Mouse (Mus musculus) forebrain, embryonic 14.5 days (tissue): ENCODE results near the gene Gstp2. TPM values are rescaled to one million over a fixed set of nuclear protein-coding genes. Genes with fewer than 3 reads are reported as not detected.
A peak's percentile ranks its signal among the peaks of the same experiment; 100 is the strongest.

ENCODE experiments used
- ATAC-seq: fragments of 200-750 bp; cut with Nextera tagmentation; 2 replicates; pipeline ENCODE4 v1.8.0; 2017; ENCODE audit warnings: mild to moderate bottlenecking, moderate library complexity
- DNase-seq: peaks from one replicate; pipeline ENCODE4 v3.0.0-alpha.2; 2015; ENCODE audit warnings: low spot score
- H3K27ac ChIP-seq: fragments of 300-500 bp; sonication (generic); 2 replicates; pipeline ENCODE4 v1.5.1; 2014; ENCODE audit warnings: low read depth, mild to moderate bottlenecking, control low read depth, low read length, moderate library complexity
- H3K27me3 ChIP-seq: fragments of 300-500 bp; sonication (generic); replicated peaks from 2 replicates; pipeline ENCODE4 v1.6.1; 2014; ENCODE audit warnings: low read length, control low read depth, mixed read lengths; ENCODE audit not compliant: control insufficient read depth, insufficient read depth
- H3K36me3 ChIP-seq: fragments of 300-500 bp; sonication (generic); 2 replicates; pipeline ENCODE4 v1.6.1; 2014; ENCODE audit warnings: low read length, control low read depth; ENCODE audit not compliant: control insufficient read depth, insufficient read depth
- H3K4me1 ChIP-seq: fragments of 300-500 bp; sonication (generic); 2 replicates; pipeline ENCODE4 v1.6.1; 2014; ENCODE audit warnings: antibody characterized with exemption, low read length, control low read depth; ENCODE audit not compliant: control insufficient read depth, insufficient read depth
- H3K4me2 ChIP-seq: fragments of 300-500 bp; sonication (generic); 2 replicates; pipeline ENCODE4 v1.6.1; 2014; ENCODE audit warnings: mild to moderate bottlenecking, control low read depth, low read length
- H3K4me3 ChIP-seq: fragments of 300-500 bp; sonication (generic); 2 replicates; pipeline ENCODE4 v1.5.1; 2014; ENCODE audit warnings: low read depth, low read length, control low read depth
- H3K9ac ChIP-seq: fragments of 300-500 bp; sonication (generic); 2 replicates; pipeline ENCODE4 v1.6.1; 2014; ENCODE audit warnings: mild to moderate bottlenecking, low read length, control low read depth, moderate library complexity
- H3K9me3 ChIP-seq: fragments of 300-500 bp; sonication (generic); replicated peaks from 2 replicates; pipeline ENCODE4 v1.6.1; 2016; ENCODE audit warnings: low read length, control low read depth, mixed read lengths; ENCODE audit not compliant: control insufficient read depth
- WGBS: fragments of 180-500 bp; shearing (Covaris S2); extraction: QIAGEN DNeasy Blood & Tissue Kit; methylation state at CpG from one replicate; pipeline ENCODE4 v1.1.7; 2014; 5-methylcytosine and 5-hydroxymethylcytosine counted together
- polyA plus RNA-seq: library from polyadenylated mRNA; unstranded; fragments of >200 nt; fragmentation: Nextera tagmentation; extraction: Ambion mirVana; gene quantifications from 2 replicates; pipeline ENCODE4 v1.2.1, GENCODE M21; 2014

Gene Gstp2
- polyA plus RNA-seq, 1 experiment from 2014 or later: 1.2 TPM

- no peak for ATAC-seq
- 75% methylated on average over 3 of the region's 3 CpGs for WGBS
- no peak overlapping the region for H3K4me2 ChIP-seq
These were observed 12.5 kb downstream of the Gstp2 start for GRCm38 (mm10) chr19:4033298-4033697.

DNA sequence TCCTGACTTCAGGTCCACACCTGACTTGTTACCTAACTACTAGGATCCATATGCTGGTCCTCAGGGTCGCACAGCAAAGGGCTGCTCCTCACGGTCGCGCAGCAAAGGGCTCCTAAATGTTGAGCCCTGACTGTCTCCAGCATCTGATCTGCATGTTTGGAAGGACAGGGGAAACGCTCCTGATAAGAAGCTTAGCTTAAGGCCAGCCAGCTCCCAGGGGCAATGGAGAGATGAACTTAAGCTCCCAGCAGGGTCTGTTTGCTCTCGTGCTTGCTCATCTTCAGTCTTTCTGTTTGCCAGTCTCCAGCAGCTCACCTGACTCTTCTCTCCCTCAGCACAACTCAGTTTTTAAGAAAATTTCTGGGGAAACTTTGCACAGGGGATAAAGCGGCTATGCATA is 13.2 kb downstream of the Gstp2 start:
- Histone ChIP-seq H3K27me3 (no peaks in the 10 kb centered on the region), H3K4me2 (no peak overlapping the region), H3K36me3 (0 out of 2 replicates have a peak, but pooled peaks cover 2% of the 10 kb centered on the region), H3K4me3 (no peak overlapping the region), H3K9me3 (no peaks in the 10 kb centered on the region), H3K9ac (no peak overlapping the region), H3K4me1 (peaks cover 2% of the 10 kb centered on the region; the same call in 1 of the 2 replicates), H3K27ac (no peak overlapping the region)
- WGBS: 54% methylated on average over 7 of the region's 7 CpGs
- DNase-seq (no peak), ATAC-seq (no peak)

More at GRCm38 (mm10) chr19:4033298-4033697, 12.5 kb downstream of the Gstp2 start:
- H3K9ac ChIP-seq: no peak overlapping the region
- no peaks in the 10 kb centered on the region for H3K9me3 ChIP-seq
- no peak overlapping the region for H3K4me3 ChIP-seq
- H3K4me1 ChIP-seq: peaks cover 2% of the 10 kb centered on the region; the same call in 1 of the 2 replicates
- no peaks in the 10 kb centered on the region for H3K27me3 ChIP-seq
- 0 out of 2 replicates have a peak, but pooled peaks cover 2% of the 10 kb centered on the region for H3K36me3 ChIP-seq
- DNase-seq: no peak
- no peak overlapping the region for H3K27ac ChIP-seq

- no peak for DNase-seq
These were observed 18.2 kb downstream of the Gstp2 start for GRCm38 (mm10) chr19:4027576-4027975.

DNA sequence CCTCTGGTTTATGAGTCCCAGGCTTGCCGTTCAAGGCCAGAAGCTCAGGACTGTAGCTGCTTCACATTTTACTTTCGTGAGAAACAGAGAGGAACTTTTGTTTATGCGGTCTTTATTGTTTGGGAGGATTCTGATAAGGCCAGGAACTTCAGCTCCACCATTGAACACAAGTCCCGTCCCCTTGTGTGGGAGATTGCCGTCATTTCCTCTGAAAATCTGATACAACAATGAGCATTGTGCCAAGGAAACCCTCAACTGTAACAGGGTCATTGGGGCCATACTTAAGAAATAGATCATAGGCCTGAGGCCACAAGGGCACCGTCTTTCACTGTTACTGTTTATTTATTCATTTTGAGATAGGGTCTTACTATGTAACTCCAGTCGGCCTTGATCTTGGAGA is 22.6 kb downstream of the Gstp2 start:
- DNase-seq (no peak), ATAC-seq (no peak)
- no peak overlapping the region for H3K27ac ChIP-seq
- H3K9me3 ChIP-seq: no peaks in the 10 kb centered on the region
- H3K4me2 ChIP-seq: no peak overlapping the region
- 85% methylated on average over 7 of the region's 7 CpGs for WGBS
- H3K36me3 ChIP-seq: no peaks in the 10 kb centered on the region
- H3K4me3 ChIP-seq: no peak overlapping the region
- no peaks in the 10 kb centered on the region for H3K4me1 ChIP-seq
- no peaks in the 10 kb centered on the region for H3K27me3 ChIP-seq
- no peak overlapping the region for H3K9ac ChIP-seq

More at GRCm38 (mm10) chr19:4027576-4027975, 18.2 kb downstream of the Gstp2 start:
- no peaks in the 10 kb centered on the region for H3K27me3 ChIP-seq
- H3K9me3 ChIP-seq: no peaks in the 10 kb centered on the region
- no peak for ATAC-seq
- no peak overlapping the region for H3K4me3 ChIP-seq
- no peak overlapping the region for H3K4me2 ChIP-seq
- H3K36me3 ChIP-seq: no peaks in the 10 kb centered on the region
- no peak overlapping the region for H3K9ac ChIP-seq
- H3K27ac ChIP-seq: no peak overlapping the region
- H3K4me1 ChIP-seq: no peaks in the 10 kb centered on the region

- no peak overlapping the region for H3K27ac ChIP-seq
- DNase-seq (peak; percentile 87), ATAC-seq (peak; percentile 66; the same call in 1 of the 2 replicates)
- H3K4me1 ChIP-seq: no peaks in the 10 kb centered on the region
- no peak overlapping the region for H3K9ac ChIP-seq
- H3K4me2 ChIP-seq: no peak overlapping the region
- no peaks in the 10 kb centered on the region for H3K27me3 ChIP-seq
- 26% methylated on average over 18 of the region's 18 CpGs for WGBS
- no peaks in the 10 kb centered on the region for H3K9me3 ChIP-seq
- no peak overlapping the region for H3K4me3 ChIP-seq
- no peaks in the 10 kb centered on the region for H3K36me3 ChIP-seq
These were observed 26.9 kb downstream of the Gstp2 start for GRCm38 (mm10) chr19:4018743-4019583.

DNA sequence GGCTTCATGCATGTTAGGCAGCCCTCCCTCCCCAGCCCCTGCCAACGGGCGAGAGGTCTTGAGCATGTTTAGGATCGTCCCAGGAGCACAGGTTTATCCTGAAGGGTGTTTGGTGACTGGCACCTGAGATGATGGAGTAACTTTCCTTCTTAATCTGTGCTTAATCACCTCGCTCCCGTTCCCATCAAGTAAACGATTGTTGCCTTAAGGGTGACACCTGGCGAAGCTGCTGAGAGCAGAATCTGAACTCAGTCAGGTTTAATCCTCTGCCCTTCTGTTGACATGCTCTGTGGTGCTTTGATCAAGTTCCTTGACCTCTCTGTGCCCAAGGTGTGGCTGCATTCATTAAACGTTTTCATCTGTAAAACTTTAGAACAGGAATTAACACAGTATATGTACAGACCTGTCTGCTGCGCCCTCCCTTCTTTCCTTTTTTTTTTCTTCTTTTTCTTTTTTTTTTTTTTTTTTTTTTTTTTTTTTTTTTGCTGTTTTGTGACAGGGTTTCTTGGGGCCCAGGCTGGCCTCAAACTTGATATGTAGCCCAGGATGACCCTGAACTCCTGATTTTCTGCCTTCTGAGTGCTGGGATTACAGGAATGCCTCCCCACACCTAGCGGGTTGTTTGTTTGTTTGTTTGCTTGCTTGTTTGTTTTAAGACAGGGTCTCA is 27.8 kb downstream of the Gstp2 start:
- H3K27ac ChIP-seq: no peak overlapping the region
- DNase-seq (no peak), ATAC-seq (no peak)
- no peaks in the 10 kb centered on the region for H3K9me3 ChIP-seq
- H3K9ac ChIP-seq: no peak overlapping the region
- H3K4me1 ChIP-seq: no peaks in the 10 kb centered on the region
- no peaks in the 10 kb centered on the region for H3K27me3 ChIP-seq
- no peaks in the 10 kb centered on the region for H3K36me3 ChIP-seq
- H3K4me3 ChIP-seq: no peak overlapping the region
- H3K4me2 ChIP-seq: no peak overlapping the region
- WGBS: 66% methylated on average over 10 of the region's 10 CpGs

DNA sequence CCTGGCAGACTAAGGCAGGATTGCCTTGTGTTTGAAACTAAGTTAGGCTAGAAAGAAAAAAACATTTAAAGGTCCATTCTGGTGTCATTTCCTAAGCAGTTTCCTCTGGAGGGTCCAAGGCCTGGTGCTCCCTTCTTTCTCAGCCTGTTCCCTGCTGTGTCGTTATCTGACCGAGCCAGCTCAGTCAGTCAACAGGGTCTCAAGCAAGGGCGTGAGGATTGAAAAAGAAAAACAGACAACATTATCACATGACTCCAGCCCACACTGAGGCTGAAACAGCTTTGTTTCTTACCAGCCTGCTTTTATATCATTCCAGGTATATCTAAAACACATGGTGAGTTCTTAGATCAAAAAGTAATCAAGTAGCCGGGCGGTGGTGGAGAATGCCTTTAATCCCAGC is 30.2 kb downstream of the Gstp2 start:
- no peaks in the 10 kb centered on the region; the same call in 1 of the 2 replicates for H3K4me1 ChIP-seq
- no peak for DNase-seq
- peaks cover 5% of the 10 kb centered on the region; the same call in 1 of the 2 replicates for H3K36me3 ChIP-seq
- H3K27ac ChIP-seq: no peak overlapping the region
- no peaks in the 10 kb centered on the region for H3K9me3 ChIP-seq
- H3K4me3 ChIP-seq: no peak overlapping the region
- H3K9ac ChIP-seq: no peak overlapping the region
- H3K4me2 ChIP-seq: no peak overlapping the region
- ATAC-seq: no peak
- no peaks in the 10 kb centered on the region for H3K27me3 ChIP-seq
- 62% methylated on average over 5 of the region's 5 CpGs for WGBS

- no peaks in the 10 kb centered on the region for H3K27me3 ChIP-seq
- no peak for ATAC-seq
- H3K9me3 ChIP-seq: no peaks in the 10 kb centered on the region
- H3K9ac ChIP-seq: no peak overlapping the region
- H3K36me3 ChIP-seq: peaks cover 12% of the 10 kb centered on the region
- H3K4me3 ChIP-seq: no peak overlapping the region
- no peaks in the 10 kb centered on the region; the same call in 1 of the 2 replicates for H3K4me1 ChIP-seq
- no peak overlapping the region for H3K4me2 ChIP-seq
- no peak for DNase-seq
- H3K27ac ChIP-seq: no peak overlapping the region
These were observed 31.0 kb downstream of the Gstp2 start for GRCm38 (mm10) chr19:4014802-4015201.

DNA sequence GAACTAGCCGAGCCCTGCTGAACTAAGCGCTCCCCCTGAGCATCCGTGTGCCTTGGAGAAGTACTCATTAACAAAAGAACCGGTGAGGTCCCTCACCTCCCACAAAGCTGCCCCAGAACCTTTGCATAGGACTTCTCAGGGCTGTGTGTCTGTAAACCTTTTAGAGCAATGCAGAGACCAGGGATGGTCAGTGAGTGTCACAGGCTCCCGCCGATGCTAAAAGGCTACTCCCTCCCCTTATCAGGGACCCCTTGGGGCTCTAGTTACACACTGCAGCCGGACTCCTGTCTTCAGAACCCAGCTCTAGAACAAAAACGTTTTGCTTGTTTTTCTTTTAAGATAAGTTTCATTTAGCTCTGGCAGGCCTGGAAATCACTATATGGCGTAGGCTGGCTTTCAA is 32.8 kb downstream of the Gstp2 start:
- ATAC-seq (no peak; the same call in 1 of the 2 replicates), DNase-seq (no peak)
- peak overlapping the region; percentile 87 for H3K4me3 ChIP-seq
- H3K27ac ChIP-seq: no peak overlapping the region
- H3K36me3 ChIP-seq: peaks cover 29% of the 10 kb centered on the region
- H3K9ac ChIP-seq: peak overlapping the region; percentile 29; the same call in 1 of the 2 replicates
- H3K4me1 ChIP-seq: no peaks in the 10 kb centered on the region; the same call in 1 of the 2 replicates
- H3K9me3 ChIP-seq: no peaks in the 10 kb centered on the region
- 25% methylated on average over 9 of the region's 9 CpGs for WGBS
- H3K27me3 ChIP-seq: no peaks in the 10 kb centered on the region
- peak overlapping the region; percentile 41; the same call in 1 of the 2 replicates for H3K4me2 ChIP-seq
